Mouse (Mus musculus) myocyte (in vitro differentiated cells): Measurements from ENCODE around the gene Mynn.

Experiments
- POLR2A ChIP-seq: IDR thresholded peaks from one replicate; pipeline ENCODE4 v1.6.1; 2011; ENCODE audit warnings: low read depth, mild to moderate bottlenecking, control low read depth, moderate library complexity; ENCODE audit not compliant: insufficient read length
- USF1 ChIP-seq: IDR thresholded peaks from one replicate; pipeline ENCODE4 v1.6.1; 2011; ENCODE audit warnings: low read depth, mild to moderate bottlenecking, control low read depth, moderate library complexity

GRCm38 (mm10) chr3:30603256-30603655 lies 1.4 kb downstream of the Mynn start:
- TF ChIP-seq POLR2A (no peak), USF1 (no peak)
